Mouse (Mus musculus) lung, adult 2 months (tissue): ENCODE measurements at regions not wholly inside any gene's neighbourhood (a gene's known extent, or its start where the extent isn't known, plus 50 kb on each side); places are given as distances from the start of the nearest gene placed in this dataset.

Source experiments
- CTCF ChIP-seq: fragments of 200-500 bp; IDR thresholded peaks from 2 replicates; pipeline ENCODE4 v1.5.1; 2011; ENCODE audit warnings: mild to moderate bottlenecking, low read length, control low read depth; ENCODE audit not compliant: insufficient read depth
- POLR2A ChIP-seq: fragments of 200-500 bp; IDR thresholded peaks from 2 replicates; pipeline ENCODE4 v1.6.1; 2011; ENCODE audit warnings: low read depth, mild to moderate bottlenecking, control low read depth, low read length, borderline replicate concordance; ENCODE audit errors: extremely low read depth

DNA sequence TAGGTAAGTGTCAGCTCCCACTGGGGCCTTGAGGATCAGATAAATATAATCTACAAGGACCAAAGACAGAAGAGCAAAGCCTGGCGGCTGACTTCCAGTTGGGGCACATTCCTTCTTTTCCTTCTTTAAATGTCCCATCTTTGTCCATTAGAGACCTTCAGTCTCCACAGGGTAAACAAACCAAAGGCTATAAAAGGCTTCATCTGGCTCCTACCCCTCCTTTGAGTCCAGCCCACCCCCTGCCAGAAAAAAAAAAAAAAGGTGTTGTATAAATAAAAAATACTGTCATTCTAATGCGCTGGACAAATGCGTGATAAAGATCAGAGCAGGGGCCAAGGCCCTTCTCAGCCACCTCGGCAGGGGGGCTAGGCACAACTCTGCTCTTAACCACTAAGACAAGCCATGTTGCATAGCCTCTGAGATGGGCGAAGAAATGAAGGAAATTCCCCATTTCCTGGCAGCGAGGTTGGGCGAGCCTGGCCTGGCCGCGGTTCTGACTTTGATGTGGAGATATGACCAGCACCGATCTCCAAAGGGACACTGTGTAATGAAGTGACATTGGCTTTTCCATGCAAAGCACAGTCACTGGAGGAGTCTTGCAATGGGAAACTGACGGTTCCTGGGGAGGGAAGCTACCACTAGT, 492.0 kb downstream of the Med13l start:
- TF ChIP-seq POLR2A (no peak), CTCF (no peak)
